Mouse (Mus musculus) fat pad, adult 2 months (tissue): ENCODE results near the gene Fam20c.

Experiments
- DNase-seq: peaks from one replicate; pipeline ENCODE4 v3.0.0-alpha.2; 2011; ENCODE audit warnings: low read depth, low spot score; ENCODE audit errors: extremely low read depth

Fam20c gene

DNA sequence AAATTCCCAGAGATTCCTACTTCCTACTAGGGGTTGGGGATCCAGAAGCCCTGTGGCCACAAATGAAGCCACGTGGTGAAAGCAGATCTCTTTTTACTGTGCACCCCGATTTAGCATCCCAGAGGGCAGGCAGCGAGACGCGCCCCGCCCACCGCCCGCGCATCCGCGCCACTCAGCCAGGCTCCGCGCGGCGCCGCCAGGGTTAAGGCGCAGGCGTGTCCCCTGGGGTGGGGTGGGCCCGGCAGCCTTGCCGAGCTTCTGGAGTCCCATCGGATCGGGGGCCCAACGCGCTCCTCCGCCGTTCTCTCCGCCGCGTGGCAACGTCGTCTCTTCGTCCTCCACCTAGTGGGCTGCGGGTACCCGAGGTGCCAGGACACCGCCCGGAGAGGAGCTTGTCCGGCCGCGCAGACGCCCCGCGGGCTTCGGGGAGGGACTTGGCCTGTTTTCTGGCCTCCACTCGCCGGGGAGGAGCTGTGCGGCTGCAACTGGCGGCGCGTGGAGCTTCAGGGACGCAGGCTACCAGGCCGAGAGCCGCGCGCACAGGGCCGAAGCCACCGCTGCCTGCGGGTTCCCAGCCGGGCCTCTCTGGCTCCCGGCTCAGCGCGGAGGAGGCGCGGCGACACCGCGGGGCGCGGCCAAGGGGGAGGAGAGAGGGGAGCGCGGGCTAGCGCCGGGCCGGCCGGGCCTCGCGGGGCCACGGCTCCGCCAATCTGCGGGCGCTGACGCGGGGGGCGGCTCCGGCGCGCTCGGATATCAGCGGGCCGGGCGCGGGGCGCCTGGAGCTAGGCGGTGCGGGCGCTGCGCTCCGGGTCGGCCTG lies at the start of gene Fam20c:
Fam20c (plus strand) TSS at position 212 of the 818 bp plus-strand sequence.
- DNase-seq, result no peak

DNA sequence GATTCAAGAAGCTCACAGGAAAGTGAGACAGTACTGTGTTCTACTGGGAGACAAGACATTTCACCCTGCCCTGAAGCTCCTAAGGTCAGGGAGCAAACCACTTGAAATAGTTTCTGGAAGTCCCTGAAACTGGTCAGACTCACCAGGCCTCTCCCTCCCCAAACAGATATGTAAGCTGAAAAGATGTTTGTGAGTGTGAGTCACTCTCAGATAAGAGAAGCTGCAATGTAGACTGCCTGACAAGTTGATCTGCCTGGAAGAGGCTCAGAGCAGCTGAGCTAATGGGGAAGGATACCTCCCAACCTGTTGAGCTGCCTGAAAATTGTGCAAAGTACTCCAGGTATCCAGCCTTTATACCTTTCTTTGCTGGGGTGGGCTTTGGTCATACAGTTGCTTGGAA lies 46.9 kb upstream of the Fam20c start:
- no peak for DNase-seq

- no peak for DNase-seq
Observed at GRCm38 (mm10) chr5:138708591-138708990, 45.7 kb upstream of the Fam20c start.

- no peak for DNase-seq
Observed at GRCm38 (mm10) chr5:138715561-138716095, 38.7 kb upstream of the Fam20c start.

DNA sequence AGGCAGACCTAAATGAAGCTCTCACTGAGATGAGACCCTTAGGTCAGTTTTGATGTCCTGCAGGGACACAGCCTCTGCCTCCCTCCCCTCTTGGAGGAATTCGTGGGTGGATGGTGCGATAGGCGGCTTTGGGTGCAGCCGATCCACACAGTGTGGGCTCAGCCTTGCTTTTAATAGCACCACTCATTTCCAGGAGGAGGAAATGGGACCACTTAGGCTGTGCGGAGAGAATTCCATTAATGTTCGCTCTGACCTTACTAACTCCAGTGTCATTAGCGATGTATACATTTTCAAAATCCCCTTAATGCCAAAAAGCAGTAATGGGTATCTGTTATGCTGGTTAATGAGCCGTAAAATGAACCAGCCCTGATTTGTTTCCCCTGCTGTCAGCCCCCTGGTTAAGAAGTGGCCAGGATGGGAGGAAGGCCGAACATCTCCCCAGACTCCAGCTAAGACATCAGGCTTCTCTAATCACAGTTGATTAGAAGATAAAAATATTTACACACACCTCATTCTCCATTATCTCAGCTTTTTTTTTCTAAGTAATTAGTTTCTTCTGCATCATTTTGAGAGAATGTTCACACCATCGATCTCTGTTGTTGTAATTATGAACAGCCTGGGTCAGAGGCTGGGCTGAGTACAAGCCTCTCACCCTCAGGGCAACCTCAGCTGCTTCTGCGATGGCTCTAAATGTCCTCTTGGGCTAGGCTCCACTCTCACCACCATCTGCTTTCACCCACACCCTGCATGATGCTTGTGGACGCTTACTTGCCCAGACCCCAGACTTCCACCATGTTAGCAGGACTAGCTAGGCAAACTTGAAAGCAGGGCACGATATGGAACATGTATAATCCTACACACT lies 33.8 kb upstream of the Fam20c start:
- DNase-seq, result no peak

GRCm38 (mm10) chr5:138724417-138724816 lies 29.9 kb upstream of the Fam20c start:
- no peak for DNase-seq

GRCm38 (mm10) chr5:138725151-138725550 lies 29.2 kb upstream of the Fam20c start:
- DNase-seq, result no peak

DNA sequence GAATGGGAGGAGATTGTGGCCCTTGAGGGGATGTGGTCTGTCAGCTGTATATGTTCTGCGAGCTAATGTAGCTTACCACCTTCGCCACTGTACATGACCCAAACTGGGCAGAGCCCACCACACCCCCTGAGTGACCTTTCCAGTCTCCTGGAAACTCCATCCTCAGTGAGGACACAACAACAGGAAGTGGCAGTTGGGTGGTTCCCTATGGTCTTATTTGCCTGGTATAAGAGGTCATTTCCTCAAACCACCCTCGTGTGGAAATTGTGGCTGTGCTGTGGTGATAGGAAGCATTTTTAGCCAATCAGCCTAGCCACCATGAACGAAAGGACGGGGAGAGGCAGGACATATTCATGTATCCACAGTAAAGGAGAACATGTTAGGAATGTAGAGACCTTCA lies 23.5 kb upstream of the Fam20c start:
- DNase-seq, result no peak

- DNase-seq, result no peak
Observed at GRCm38 (mm10) chr5:138733317-138733899, 20.9 kb upstream of the Fam20c start.

- DNase-seq, result no peak
Observed at GRCm38 (mm10) chr5:138734018-138734417, 20.3 kb upstream of the Fam20c start.

GRCm38 (mm10) chr5:138735201-138735757 lies 19.0 kb upstream of the Fam20c start:
- no peak for DNase-seq

GRCm38 (mm10) chr5:138740150-138740549 lies 14.2 kb upstream of the Fam20c start:
- no peak for DNase-seq

GRCm38 (mm10) chr5:138741516-138741915 lies 12.8 kb upstream of the Fam20c start:
- no peak for DNase-seq

- DNase-seq, result no peak
Observed at GRCm38 (mm10) chr5:138742281-138742680, 12.0 kb upstream of the Fam20c start.

- DNase-seq, result no peak
Observed at GRCm38 (mm10) chr5:138743631-138744030, 10.7 kb upstream of the Fam20c start.

DNA sequence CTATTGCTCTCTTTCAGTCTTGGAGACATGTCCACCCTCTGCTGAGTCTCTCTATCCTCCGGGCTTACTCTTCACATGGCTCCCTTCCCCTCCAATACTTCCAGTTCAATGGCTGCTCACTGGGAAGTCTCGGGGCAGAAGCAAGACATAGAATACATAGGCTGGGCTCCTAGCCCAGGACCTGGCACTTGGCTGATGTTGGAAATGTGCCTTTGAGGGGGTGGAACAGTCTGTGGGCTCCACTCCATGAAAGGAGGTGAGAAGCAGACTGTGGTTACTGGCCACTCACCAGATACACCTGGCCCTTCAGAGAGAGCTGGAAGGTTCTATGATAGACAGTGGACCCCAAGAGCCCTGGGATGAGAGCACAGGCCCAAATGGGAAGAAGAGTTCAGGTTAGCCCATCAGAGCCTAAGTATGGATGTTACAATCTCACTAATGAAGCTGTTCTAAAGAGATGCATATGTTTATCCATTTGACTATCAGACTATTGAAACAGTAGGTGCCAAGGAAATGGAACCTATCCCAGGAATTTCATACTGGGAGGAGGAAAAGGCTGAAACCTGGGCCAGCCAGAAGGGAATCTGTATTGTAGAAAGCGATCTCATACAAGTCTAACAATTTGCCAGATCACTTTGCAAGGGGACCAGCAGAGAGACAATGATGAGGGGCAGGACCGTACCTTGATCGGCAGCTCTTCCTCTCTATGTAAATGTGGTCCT lies 8.8 kb upstream of the Fam20c start:
- no peak for DNase-seq

DNA sequence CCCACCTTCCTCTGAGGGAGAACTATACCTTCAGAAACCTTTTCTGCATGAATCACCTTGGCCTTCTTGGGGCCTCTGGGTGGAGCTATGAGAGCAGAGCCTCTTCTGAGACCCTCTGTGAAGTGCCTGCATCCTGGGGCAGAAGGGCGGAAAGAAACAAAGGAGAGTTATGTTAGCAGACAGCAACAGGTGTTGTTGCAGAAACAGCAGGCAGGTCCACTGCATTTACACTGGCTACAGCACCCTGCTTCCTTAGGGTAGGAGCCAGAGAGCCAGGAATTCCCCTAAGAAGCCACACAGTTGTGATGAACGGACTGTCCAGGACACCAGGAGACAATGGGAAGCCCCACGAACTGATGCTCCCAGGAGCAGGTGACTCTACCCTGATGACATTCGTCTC lies 1.0 kb upstream of the Fam20c start:
- no peak for DNase-seq

GRCm38 (mm10) chr5:138753946-138754302 lies 390 bp upstream of the Fam20c start:
- no peak for DNase-seq

DNA sequence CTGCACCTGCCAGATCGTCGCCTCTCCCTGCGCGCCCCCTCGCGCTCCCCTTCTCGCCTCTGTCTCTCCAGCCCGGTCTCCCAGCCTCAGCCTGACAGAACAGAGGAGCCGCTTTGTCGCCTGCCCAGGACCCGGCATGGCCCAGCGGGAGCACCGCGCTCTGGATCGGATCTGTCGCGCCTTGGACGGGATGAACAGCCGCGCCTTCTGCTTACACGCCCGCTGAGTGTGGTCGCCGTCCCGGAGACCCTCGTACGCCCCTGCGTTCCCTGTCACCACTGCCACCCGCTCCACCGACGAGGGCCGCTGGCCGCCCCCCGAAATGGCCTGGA lies 773 bp downstream of the Fam20c start:
- no peak for DNase-seq

DNA sequence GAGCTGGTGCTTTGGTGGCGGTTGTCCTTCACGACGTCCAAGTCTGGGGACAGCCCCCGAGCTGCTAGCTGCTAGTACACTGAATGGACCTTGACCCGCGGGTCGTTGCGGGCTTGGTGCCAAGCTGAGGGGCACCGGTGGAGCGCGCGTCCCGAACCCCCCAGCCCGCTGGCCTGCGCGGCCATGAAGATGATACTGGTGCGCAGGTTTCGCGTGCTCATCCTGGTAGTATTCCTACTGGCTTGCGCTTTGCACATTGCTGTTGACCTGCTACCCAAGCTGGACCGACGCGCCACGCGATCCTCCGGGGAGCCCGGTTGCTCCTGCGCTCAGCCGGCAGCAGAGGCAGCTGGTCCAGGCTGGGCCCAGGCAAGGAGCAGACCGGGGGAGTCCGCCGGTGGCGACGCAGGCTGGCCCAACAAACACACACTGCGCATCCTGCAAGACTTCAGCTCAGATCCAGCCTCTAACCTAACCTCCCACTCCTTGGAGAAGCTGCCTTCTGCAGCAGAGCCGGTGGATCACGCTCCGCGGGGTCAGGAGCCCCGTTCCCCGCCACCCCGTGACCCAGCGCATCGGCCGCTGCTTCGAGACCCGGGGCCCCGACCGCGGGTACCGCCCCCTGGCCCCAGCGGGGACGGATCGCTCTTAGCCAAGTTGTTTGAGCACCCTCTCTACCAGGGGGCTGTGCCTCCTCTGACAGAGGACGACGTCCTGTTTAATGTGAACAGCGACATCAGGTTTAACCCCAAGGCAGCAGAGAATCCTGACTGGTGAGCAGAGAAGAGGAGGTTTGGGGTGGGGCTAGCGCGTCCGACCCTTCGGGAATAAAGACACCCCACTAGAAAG lies 1.4 kb downstream of the Fam20c start:
- no peak for DNase-seq
